Mouse (Mus musculus): Measurements from ENCODE around the gene Arhgef12.

DNA sequence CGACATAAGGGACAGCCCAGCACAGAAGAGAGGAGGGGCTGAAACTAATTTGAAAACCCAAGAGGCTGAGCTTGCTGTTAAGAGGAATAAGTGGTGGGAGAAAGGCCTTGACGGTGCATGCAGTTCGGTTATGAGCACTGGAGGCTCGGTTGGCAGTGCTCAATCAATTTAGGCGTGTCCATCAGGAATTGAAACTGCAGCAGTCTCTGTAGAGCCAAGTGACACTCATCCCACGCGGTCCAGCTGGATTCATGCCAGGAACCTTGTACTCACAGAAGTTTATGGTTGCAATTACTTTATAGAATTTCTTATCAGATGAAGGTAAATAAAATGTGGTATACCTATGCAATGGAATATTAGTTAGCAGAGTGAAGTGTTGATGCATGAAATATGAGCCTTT is 148.6 kb downstream of the Arhgef12 start:
- TF ChIP-seq CTCF (IDR thresholded peaks at IDR 0.05; ENCODE audit: low read depth, low read length), result no peak
- TF ChIP-seq POLR2A (IDR thresholded peaks at IDR 0.05; ENCODE audit: extremely low read depth, insufficient read depth, low read length), result no peak
